Mouse (Mus musculus) heart, embryonic 12.5 days (tissue): ENCODE data around the gene Neurl2. TPM values are rescaled to one million over a fixed set of nuclear protein-coding genes. Genes with fewer than 3 reads are reported as not detected.
"Not testable (repeated sequence)": the region's sequence is repeated elsewhere in the genome, so short reads cannot be mapped to it uniquely, and the experiment has no call there.

ENCODE experiments used
- ATAC-seq: fragments of 200-750 bp; cut with Nextera tagmentation; 2 replicates; pipeline ENCODE4 v1.8.0; 2017; ENCODE audit warnings: moderate TSS enrichment, moderate library complexity; ENCODE audit not compliant: insufficient number of reproducible peaks, low FRiP score
- H3K27ac ChIP-seq: fragments of 300-500 bp; sonication (generic); 2 replicates; pipeline ENCODE4 v1.5.1; 2016; ENCODE audit warnings: mild to moderate bottlenecking, moderate library complexity; ENCODE audit not compliant: poor library complexity, severe bottlenecking
- H3K27me3 ChIP-seq: fragments of 300-500 bp; sonication (generic); replicated peaks from 2 replicates; pipeline ENCODE4 v1.6.1; 2016; ENCODE audit warnings: mild to moderate bottlenecking, moderate library complexity
- H3K36me3 ChIP-seq: fragments of 300-500 bp; sonication (generic); 2 replicates; pipeline ENCODE4 v1.6.1; 2016; ENCODE audit warnings: mild to moderate bottlenecking, moderate library complexity
- H3K4me1 ChIP-seq: fragments of 300-500 bp; sonication (generic); replicated peaks from 2 replicates; pipeline ENCODE4 v1.6.1; 2016; ENCODE audit warnings: mild to moderate bottlenecking
- H3K4me2 ChIP-seq: fragments of 300-500 bp; sonication (generic); 2 replicates; pipeline ENCODE4 v1.6.1; 2016; ENCODE audit warnings: mild to moderate bottlenecking, moderate library complexity
- H3K4me3 ChIP-seq: fragments of 300-500 bp; sonication (generic); 2 replicates; pipeline ENCODE4 v1.5.1; 2016; ENCODE audit warnings: mild to moderate bottlenecking
- H3K9ac ChIP-seq: fragments of 300-500 bp; sonication (generic); 2 replicates; pipeline ENCODE4 v1.6.1; 2016; ENCODE audit warnings: mild to moderate bottlenecking, moderate library complexity
- H3K9me3 ChIP-seq: fragments of 300-500 bp; sonication (generic); replicated peaks from 2 replicates; pipeline ENCODE4 v1.6.1; 2016; ENCODE audit warnings: mild to moderate bottlenecking, moderate library complexity
- WGBS: fragments of 180-500 bp; shearing (Covaris S2); methylation state at CpG from one replicate; pipeline ENCODE4 v1.1.7; 2016; 5-methylcytosine and 5-hydroxymethylcytosine counted together
- polyA plus RNA-seq: library from polyadenylated mRNA; unstranded; fragments of >200 nt; fragmentation: Nextera tagmentation; extraction: Ambion mirVana; gene quantifications from 2 replicates; pipeline ENCODE4 v1.2.1, GENCODE M21; 2016

The Neurl2 gene
- polyA plus RNA-seq: 45.0 and 45.5 TPM in 2 replicates

GRCm38 (mm10) chr2:164833314-164833959, at the start of gene Neurl2:
TSS of gene Neurl2 (minus strand) at chr2:164833456.
- Histone ChIP-seq H3K9me3 (no peaks in the 10 kb centered on the region), H3K27me3 (no peaks in the 10 kb centered on the region), H3K9ac (peak within 1 kb of the TSS; percentile 88), H3K4me2 (peak within 1 kb of the TSS; percentile 96), H3K36me3 (peaks cover 42% of the 10 kb centered on the region), H3K4me1 (peaks cover 31% of the 10 kb centered on the region), H3K27ac (peak within 1 kb of the TSS; percentile 99), H3K4me3 (peak within 1 kb of the TSS; percentile 74)
- under 1% methylated on average over 31 of the region's 31 CpGs for WGBS
- ATAC-seq: peak; percentile 80

GRCm38 (mm10) chr2:164882619-164883018, 49.4 kb upstream of the Neurl2 start:
- Histone ChIP-seq H3K4me3 (no peak overlapping the region), H3K27ac (no peak overlapping the region), H3K27me3 (no peaks in the 10 kb centered on the region), H3K9ac (no peak overlapping the region), H3K9me3 (no peaks in the 10 kb centered on the region), H3K36me3 (peaks cover 48% of the 10 kb centered on the region), H3K4me2 (no peak overlapping the region), H3K4me1 (peaks cover 22% of the 10 kb centered on the region)
- ATAC-seq: no peak
- WGBS: 88% methylated on average over 9 of the region's 9 CpGs

- Histone ChIP-seq H3K27ac (peak overlapping the region; percentile 100), H3K4me1 (peaks cover 25% of the 10 kb centered on the region), H3K4me3 (peak overlapping the region; percentile 88), H3K9ac (peak overlapping the region; percentile 99), H3K27me3 (no peaks in the 10 kb centered on the region), H3K36me3 (peaks cover 25% of the 10 kb centered on the region), H3K9me3 (no peaks in the 10 kb centered on the region), H3K4me2 (peak overlapping the region; percentile 95)
- peak; percentile 92 for ATAC-seq
- WGBS: under 1% methylated on average over 55 of the region's 72 CpGs
Measured at GRCm38 (mm10) chr2:164879568-164880277, 46.5 kb upstream of the Neurl2 start.

- peak; percentile 91 for ATAC-seq
- under 1% methylated on average over 40 of the region's 40 CpGs for WGBS
Measured at GRCm38 (mm10) chr2:164879228-164879567, 45.9 kb upstream of the Neurl2 start, which contains the start of gene Pcif1. TSS of gene Pcif1 (plus strand) at chr2:164879304.

GRCm38 (mm10) chr2:164878509-164879227, 45.4 kb upstream of the Neurl2 start:
- peak overlapping the region; percentile 100 for H3K27ac ChIP-seq
- peak overlapping the region; percentile 88 for H3K4me3 ChIP-seq
- H3K9me3 ChIP-seq: no peaks in the 10 kb centered on the region
- H3K4me1 ChIP-seq: peaks cover 36% of the 10 kb centered on the region
- peak; percentile 33; the same call in 1 of the 2 replicates for ATAC-seq
- H3K27me3 ChIP-seq: no peaks in the 10 kb centered on the region
- 2% methylated on average over 28 of the region's 28 CpGs for WGBS
- H3K4me2 ChIP-seq: peak overlapping the region; percentile 95
- peaks cover 17% of the 10 kb centered on the region for H3K36me3 ChIP-seq
- peak overlapping the region; percentile 99 for H3K9ac ChIP-seq

More at GRCm38 (mm10) chr2:164879228-164879567, 45.9 kb upstream of the Neurl2 start, which contains the start of gene Pcif1:
- no peaks in the 10 kb centered on the region for H3K9me3 ChIP-seq
- H3K4me2 ChIP-seq: peak within 1 kb of the TSS; percentile 95
- H3K9ac ChIP-seq: peak within 1 kb of the TSS; percentile 99
- peak within 1 kb of the TSS; percentile 88 for H3K4me3 ChIP-seq
- peaks cover 22% of the 10 kb centered on the region for H3K36me3 ChIP-seq
- H3K27ac ChIP-seq: peak within 1 kb of the TSS; percentile 100
- no peaks in the 10 kb centered on the region for H3K27me3 ChIP-seq
- peaks cover 30% of the 10 kb centered on the region for H3K4me1 ChIP-seq

- H3K9me3 ChIP-seq, H3K4me3 ChIP-seq, H3K36me3 ChIP-seq, H3K27me3 ChIP-seq, ATAC-seq, H3K9ac ChIP-seq: not testable (repeated sequence)
- H3K4me1 ChIP-seq: peaks cover 37% of the 10 kb centered on the region
- H3K4me2 ChIP-seq: peak overlapping the region; percentile 95
- peak overlapping the region; percentile 100 for H3K27ac ChIP-seq
- 73% methylated on average over 11 of the region's 11 CpGs for WGBS
Measured at GRCm38 (mm10) chr2:164877376-164878215, 44.3 kb upstream of the Neurl2 start.

- H3K4me3 ChIP-seq: not testable (repeated sequence)
- 47% methylated on average over 2 of the region's 2 CpGs for WGBS
Measured at GRCm38 (mm10) chr2:164875648-164876047, 42.4 kb upstream of the Neurl2 start.

GRCm38 (mm10) chr2:164874239-164874769, 41.0 kb upstream of the Neurl2 start:
- Histone ChIP-seq H3K4me2 (0 out of 2 replicates have a peak overlapping the region, but pooled peaks have one; percentile 15), H3K27me3 (no peaks in the 10 kb centered on the region), H3K9me3 (no peaks in the 10 kb centered on the region), H3K4me1 (peaks cover 29% of the 10 kb centered on the region), H3K27ac (peak overlapping the region; percentile 55), H3K4me3 (no peak overlapping the region), H3K9ac (0 out of 2 replicates have a peak overlapping the region, but pooled peaks have one; percentile 9), H3K36me3 (peaks cover 6% of the 10 kb centered on the region; the same call in 1 of the 2 replicates)
- ATAC-seq: no peak
- 5% methylated on average over 1 of the region's 1 CpGs for WGBS

More at GRCm38 (mm10) chr2:164875648-164876047, 42.4 kb upstream of the Neurl2 start:
- H3K9me3 ChIP-seq, H3K36me3 ChIP-seq, H3K27ac ChIP-seq, H3K27me3 ChIP-seq, ATAC-seq, H3K4me2 ChIP-seq, H3K9ac ChIP-seq: not testable (repeated sequence)
- peaks cover 33% of the 10 kb centered on the region for H3K4me1 ChIP-seq

- 54% methylated on average over 3 of the region's 3 CpGs for WGBS
- H3K36me3 ChIP-seq: peaks cover 6% of the 10 kb centered on the region; the same call in 1 of the 2 replicates
- H3K4me1 ChIP-seq: peaks cover 29% of the 10 kb centered on the region
- H3K27me3 ChIP-seq: no peaks in the 10 kb centered on the region
- no peak overlapping the region for H3K4me2 ChIP-seq
- no peak overlapping the region for H3K4me3 ChIP-seq
- no peak for ATAC-seq
- no peaks in the 10 kb centered on the region for H3K9me3 ChIP-seq
- 0 out of 2 replicates have a peak overlapping the region, but pooled peaks have one; percentile 9 for H3K9ac ChIP-seq
- H3K27ac ChIP-seq: peak overlapping the region; percentile 55
Measured at GRCm38 (mm10) chr2:164873621-164874020, 40.4 kb upstream of the Neurl2 start.
